Mouse (Mus musculus) heart, postnatal 4 days (tissue): Measurements from ENCODE around the gene Zbtb7a. TPM values are rescaled to one million over a fixed set of nuclear protein-coding genes. Genes with fewer than 3 reads are reported as not detected.
"Not testable (repeated sequence)": the region's sequence is repeated elsewhere in the genome, so short reads cannot be mapped to it uniquely, and the experiment has no call there.

Experiments used
- DNase-seq: peaks from one replicate; pipeline ENCODE4 v3.0.0; 2021
- total RNA-seq, 2 experiments: library from RNA; stranded (reverse); gene quantifications; 2 replicates each; pipeline ENCODE4 v1.2.3; 2021

Zbtb7a gene
- total RNA-seq, 2 experiments from 2014 or later = 37.0 to 43.0 TPM

- DNase-seq = not testable (repeated sequence)
Observed at GRCm38 (mm10) chr10:81169411-81169900, 34.4 kb downstream of the Zbtb7a start.

- peak; percentile 89 for DNase-seq
Observed at GRCm38 (mm10) chr10:81173132-81173531, 38.1 kb downstream of the Zbtb7a start.

- peak; percentile 94 for DNase-seq
Observed at GRCm38 (mm10) chr10:81174617-81175344, 39.8 kb downstream of the Zbtb7a start.

DNA sequence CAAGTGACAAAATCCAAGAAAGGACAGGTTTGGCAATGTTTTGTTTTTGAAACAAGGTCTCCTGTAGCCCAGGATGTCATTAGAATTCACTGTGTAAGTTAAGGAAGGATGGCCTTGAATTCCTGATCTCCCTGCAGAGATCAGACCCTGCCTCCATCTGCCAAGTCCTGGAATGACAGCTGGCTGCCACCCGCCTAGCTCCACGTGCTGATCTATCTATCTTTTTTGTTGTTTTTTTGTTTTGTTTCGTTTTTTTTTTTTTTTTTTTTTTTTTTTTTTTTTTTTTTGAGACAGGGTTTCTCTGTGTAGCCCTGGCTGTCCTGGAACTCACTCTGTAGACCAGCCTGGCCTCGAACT is 40.3 kb downstream of the Zbtb7a start:
- not testable (repeated sequence) for DNase-seq

- peak; percentile 37 for DNase-seq
Observed at GRCm38 (mm10) chr10:81175936-81176465, 41.0 kb downstream of the Zbtb7a start.

DNA sequence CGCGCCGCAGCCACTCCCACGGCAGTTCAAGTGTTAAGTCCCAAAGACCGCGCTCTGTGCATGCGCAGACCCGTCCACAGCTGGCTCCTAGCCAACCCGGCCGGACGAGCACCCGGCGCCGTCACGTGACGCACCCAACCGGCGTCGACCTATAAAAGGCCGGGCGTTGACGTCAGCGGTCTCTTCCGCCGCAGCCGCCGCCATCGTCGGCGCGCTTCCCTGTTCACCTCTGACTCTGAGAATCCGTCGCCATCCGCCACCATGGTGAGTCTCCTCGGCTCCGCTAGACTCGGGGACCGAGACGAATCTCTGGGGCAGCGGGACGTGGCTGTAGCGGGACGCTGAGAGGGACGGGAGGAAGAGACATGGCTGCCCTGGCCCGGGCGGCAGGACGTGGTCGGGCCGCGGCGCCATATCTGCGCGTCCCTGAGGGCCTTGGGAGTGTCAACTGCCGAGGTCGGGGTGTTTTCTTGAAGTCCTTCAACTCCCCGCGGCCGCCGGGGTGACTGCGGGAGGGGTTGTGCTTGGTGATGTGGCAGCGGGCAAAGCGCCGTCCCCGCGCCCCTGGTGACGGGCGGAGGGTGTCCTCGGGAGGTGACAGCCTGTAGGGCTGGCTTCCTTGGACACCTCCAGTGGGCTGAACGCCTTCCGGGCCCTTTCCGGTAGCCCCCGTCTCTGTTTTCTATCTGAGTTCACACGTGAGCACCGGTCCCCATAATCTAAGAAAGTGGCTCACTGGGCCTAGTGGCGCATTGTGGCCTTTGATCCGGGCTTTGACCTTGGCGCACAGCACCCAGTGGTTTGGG is 41.6 kb downstream of the Zbtb7a start, which contains the start of gene Eef2:
Gene Eef2 (plus strand): TSS at position 166 of the 806 bp plus-strand sequence.
- peak; percentile 100 for DNase-seq

GRCm38 (mm10) chr10:81177491-81177925 is 42.5 kb downstream of the Zbtb7a start:
- peak; percentile 59 for DNase-seq

- DNase-seq = peak; percentile 36
Observed at GRCm38 (mm10) chr10:81177958-81178712, 43.1 kb downstream of the Zbtb7a start.

- no peak for DNase-seq
Observed at GRCm38 (mm10) chr10:81178927-81179326, 43.9 kb downstream of the Zbtb7a start.

- DNase-seq = no peak
Observed at GRCm38 (mm10) chr10:81179451-81180342, 44.7 kb downstream of the Zbtb7a start.

GRCm38 (mm10) chr10:81180946-81181345 is 45.9 kb downstream of the Zbtb7a start:
- no peak for DNase-seq

DNA sequence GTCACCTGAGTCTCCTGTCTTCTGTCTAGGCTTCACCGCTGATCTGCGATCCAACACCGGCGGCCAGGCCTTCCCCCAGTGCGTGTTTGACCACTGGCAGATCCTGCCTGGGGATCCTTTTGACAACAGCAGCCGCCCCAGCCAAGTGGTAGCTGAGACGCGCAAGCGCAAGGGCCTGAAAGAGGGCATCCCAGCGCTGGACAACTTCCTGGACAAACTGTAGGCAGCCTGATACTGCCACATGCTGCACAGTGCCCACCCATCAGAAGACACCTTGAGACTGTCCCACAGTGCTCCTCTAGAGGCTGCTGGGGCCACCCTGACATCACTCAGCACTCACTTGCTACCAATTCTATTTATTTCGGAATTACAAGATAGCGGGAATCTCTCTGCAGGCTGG is 46.8 kb downstream of the Zbtb7a start:
- not testable (repeated sequence) for DNase-seq

GRCm38 (mm10) chr10:81182336-81183333 is 47.6 kb downstream of the Zbtb7a start, which contains the start of gene Dapk3:
Dapk3 (plus strand) TSS chr10:81183005.
- peak; percentile 96 for DNase-seq

- DNase-seq = no peak
Observed at GRCm38 (mm10) chr10:81183805-81184204, 48.8 kb downstream of the Zbtb7a start, which contains the start of gene 4930442H23Rik. 4930442H23Rik (minus strand) TSS chr10:81183849.

GRCm38 (mm10) chr10:81184765-81185164 is 49.7 kb downstream of the Zbtb7a start:
- no peak for DNase-seq

DNA sequence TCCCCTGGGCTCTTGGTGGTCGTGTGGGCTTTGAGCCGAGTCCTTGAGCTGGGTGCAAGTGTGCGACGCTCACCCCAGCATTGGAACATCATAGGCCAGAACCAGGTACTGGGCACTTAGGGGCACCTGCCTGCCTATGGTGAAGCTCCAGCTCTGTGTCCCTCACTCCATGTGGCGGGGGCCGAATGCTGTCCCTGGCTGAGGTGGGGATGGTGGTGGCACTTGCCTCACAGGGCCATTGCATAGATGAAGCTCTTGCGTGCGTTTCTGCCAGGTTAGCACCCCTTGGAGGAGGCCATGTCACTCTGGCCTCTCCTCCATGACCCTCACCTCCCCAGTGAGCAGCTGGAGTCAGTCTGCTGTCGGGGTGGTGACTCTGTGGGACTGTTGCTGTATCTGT is 52.1 kb downstream of the Zbtb7a start:
- DNase-seq = no peak

DNA sequence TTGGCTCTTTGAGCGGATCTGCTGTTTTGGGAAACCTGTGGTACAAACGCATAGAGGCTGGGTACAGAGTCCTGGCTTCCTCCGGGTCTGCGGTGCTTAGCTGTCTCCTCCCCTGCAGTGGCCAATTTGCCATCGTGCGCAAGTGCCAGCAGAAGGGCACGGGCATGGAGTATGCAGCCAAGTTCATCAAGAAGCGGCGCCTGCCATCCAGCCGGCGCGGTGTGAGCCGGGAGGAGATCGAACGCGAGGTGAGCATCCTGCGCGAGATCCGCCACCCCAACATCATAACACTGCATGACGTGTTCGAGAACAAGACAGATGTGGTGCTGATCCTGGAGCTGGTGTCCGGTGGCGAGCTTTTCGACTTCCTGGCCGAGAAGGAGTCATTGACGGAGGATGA is 54.8 kb downstream of the Zbtb7a start:
- DNase-seq = no peak

DNA sequence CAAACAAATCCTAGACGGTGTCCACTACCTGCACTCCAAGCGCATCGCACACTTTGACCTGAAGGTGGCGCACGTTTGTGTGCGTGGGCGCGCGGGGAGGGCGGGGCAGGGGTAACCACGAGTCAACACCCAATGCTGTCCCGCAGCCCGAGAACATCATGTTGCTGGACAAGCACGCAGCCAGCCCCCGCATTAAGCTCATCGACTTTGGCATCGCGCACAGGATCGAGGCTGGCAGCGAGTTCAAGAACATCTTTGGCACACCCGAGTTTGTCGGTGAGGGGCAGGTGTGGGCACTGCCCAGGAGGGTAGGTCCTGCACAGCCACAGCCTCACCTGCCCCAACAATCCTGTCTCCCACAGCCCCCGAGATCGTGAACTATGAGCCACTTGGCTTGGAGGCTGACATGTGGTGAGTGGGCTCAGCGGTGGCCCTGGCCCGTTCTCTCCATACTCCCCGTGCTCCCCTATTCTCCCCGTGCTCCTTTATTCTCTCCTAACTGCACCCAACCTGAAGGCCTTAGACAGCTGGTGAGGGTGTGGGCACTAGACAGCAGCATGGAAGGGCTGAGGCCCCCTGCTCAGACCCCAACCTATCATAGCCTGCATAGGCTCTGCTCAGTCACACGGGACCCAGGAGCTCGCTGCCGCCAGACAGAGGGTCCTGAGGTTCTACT is 55.4 kb downstream of the Zbtb7a start:
- peak; percentile 62 for DNase-seq

DNA sequence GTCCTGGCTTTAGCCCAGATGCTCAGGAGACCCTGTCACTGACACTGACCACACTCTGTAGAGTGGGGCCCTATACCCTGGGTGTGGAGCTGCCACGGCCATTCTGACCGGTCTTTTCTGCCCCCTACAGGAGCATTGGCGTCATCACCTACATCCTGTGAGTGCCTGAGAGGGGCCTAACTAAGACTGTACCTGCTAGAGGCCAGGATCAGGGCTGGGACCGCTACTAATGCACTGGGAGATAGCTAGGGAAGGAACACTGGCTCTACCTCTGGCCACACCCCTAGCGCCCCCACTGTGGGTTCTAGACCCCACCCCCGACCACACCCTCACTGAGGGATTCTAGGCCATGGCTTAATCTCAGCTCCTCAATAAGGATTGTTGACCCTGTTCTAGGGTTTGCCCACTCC is 55.9 kb downstream of the Zbtb7a start:
- DNase-seq = no peak
